Mouse (Mus musculus) embryonic facial prominence, embryonic 10.5 days (tissue): ENCODE results near the gene Cd68. TPM values are rescaled to one million over a fixed set of nuclear protein-coding genes. Genes with fewer than 3 reads are reported as not detected.

Experiments
- DNase-seq: peaks from one replicate; pipeline ENCODE4 v3.0.0-alpha.2; 2017; ENCODE audit warnings: low spot score
- H3K27ac ChIP-seq: fragments of 300-500 bp; sonication (generic); replicated peaks from 2 replicates; pipeline ENCODE4 v1.5.1; 2016; ENCODE audit warnings: mild to moderate bottlenecking
- H3K27me3 ChIP-seq: fragments of 300-500 bp; sonication (generic); replicated peaks from 2 replicates; pipeline ENCODE4 v1.6.1; 2016; ENCODE audit warnings: low read depth, mild to moderate bottlenecking; ENCODE audit not compliant: poor library complexity, severe bottlenecking
- H3K36me3 ChIP-seq: fragments of 300-500 bp; sonication (generic); replicated peaks from 2 replicates; pipeline ENCODE4 v1.6.1; 2016; ENCODE audit warnings: mild to moderate bottlenecking, moderate library complexity
- H3K4me1 ChIP-seq: fragments of 300-500 bp; sonication (generic); 2 replicates; pipeline ENCODE4 v1.6.1; 2016
- H3K4me3 ChIP-seq: fragments of 300-500 bp; sonication (generic); 2 replicates; pipeline ENCODE4 v1.5.1; 2016; ENCODE audit warnings: mild to moderate bottlenecking, moderate library complexity
- H3K9me3 ChIP-seq: fragments of 300-500 bp; sonication (generic); 2 replicates; pipeline ENCODE4 v1.6.1; 2016; ENCODE audit warnings: mild to moderate bottlenecking
- WGBS: fragments of 180-500 bp; shearing (Covaris S2); methylation state at CpG from one replicate; pipeline ENCODE4 v1.1.7; 2016; 5-methylcytosine and 5-hydroxymethylcytosine counted together
- polyA plus RNA-seq: library from polyadenylated mRNA; unstranded; fragments of >200 nt; fragmentation: Nextera tagmentation; extraction: Ambion mirVana; gene quantifications from 2 replicates; pipeline ENCODE4 v1.2.1, GENCODE M21; 2016

Cd68 gene
- polyA plus RNA-seq, result 5.3 and 7.3 TPM in 2 replicates

- H3K27me3 ChIP-seq, result no peaks in the 10 kb centered on the region
- H3K4me1 ChIP-seq, result peaks cover 41% of the 10 kb centered on the region
- 32% methylated on average over 7 of the region's 7 CpGs for WGBS
- H3K27ac ChIP-seq, result 0 out of 2 replicates have a peak within 1 kb of the TSS, but pooled peaks have one; percentile 3
- DNase-seq, result peak; percentile 34
- H3K4me3 ChIP-seq, result peak within 1 kb of the TSS; percentile 26
- H3K36me3 ChIP-seq, result peaks cover 79% of the 10 kb centered on the region
- no peaks in the 10 kb centered on the region for H3K9me3 ChIP-seq
Observed at GRCm38 (mm10) chr11:69665961-69666664, at the start of gene Cd68. TSS of gene Cd68 (minus strand) at chr11:69666153.

GRCm38 (mm10) chr11:69715482-69715881 lies 49.5 kb upstream of the Cd68 start:
- Histone ChIP-seq H3K9me3 (no peaks in the 10 kb centered on the region), H3K27me3 (no peaks in the 10 kb centered on the region), H3K36me3 (no peaks in the 10 kb centered on the region), H3K27ac (peak overlapping the region; percentile 75), H3K4me1 (peaks cover 41% of the 10 kb centered on the region), H3K4me3 (0 out of 2 replicates have a peak overlapping the region, but pooled peaks have one; percentile 27)
- 54% methylated on average over 9 of the region's 9 CpGs for whole genome bisulfite sequencing
- peak; percentile 56 for DNase-seq

DNA sequence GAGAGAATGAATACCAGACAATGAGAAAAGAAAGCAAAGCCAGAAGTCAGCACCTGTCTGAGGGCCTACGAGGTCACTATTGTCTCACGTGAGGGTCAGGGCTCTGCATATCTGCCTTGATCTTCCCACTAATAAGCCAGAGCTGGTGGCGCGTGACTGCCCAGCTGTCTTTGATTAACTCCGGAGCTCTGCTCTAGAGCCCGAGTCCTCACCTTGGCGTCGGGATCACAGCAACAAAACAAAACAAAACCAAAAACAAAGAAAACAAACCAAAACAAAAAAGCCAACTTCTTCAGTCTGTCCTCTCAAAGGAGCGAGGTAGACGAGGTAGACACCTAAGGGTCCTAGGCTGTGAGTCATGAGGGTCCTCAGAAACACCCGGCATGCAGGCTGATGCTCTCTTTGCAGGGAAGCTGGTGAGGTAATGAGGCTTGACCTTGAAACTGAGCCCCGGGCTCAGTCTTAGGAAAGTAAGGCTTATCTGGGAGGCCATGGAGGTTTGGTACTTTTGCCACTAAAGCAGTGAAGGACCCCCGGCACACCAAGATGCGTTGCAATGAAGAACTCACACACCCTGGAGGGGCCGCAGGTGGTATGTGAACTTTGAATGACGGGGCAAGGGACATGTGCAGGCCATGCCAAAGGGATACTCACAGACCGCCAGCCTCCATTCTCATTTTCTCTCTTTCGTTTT lies 48.8 kb upstream of the Cd68 start:
- 50% methylated on average over 18 of the region's 18 CpGs for WGBS
- no peaks in the 10 kb centered on the region for H3K9me3 ChIP-seq
- H3K27me3 ChIP-seq, result no peaks in the 10 kb centered on the region
- peaks cover 45% of the 10 kb centered on the region for H3K4me1 ChIP-seq
- H3K36me3 ChIP-seq, result no peaks in the 10 kb centered on the region
- H3K27ac ChIP-seq, result peak overlapping the region; percentile 75
- DNase-seq, result peak; percentile 81
- peak overlapping the region; percentile 27 for H3K4me3 ChIP-seq

DNA sequence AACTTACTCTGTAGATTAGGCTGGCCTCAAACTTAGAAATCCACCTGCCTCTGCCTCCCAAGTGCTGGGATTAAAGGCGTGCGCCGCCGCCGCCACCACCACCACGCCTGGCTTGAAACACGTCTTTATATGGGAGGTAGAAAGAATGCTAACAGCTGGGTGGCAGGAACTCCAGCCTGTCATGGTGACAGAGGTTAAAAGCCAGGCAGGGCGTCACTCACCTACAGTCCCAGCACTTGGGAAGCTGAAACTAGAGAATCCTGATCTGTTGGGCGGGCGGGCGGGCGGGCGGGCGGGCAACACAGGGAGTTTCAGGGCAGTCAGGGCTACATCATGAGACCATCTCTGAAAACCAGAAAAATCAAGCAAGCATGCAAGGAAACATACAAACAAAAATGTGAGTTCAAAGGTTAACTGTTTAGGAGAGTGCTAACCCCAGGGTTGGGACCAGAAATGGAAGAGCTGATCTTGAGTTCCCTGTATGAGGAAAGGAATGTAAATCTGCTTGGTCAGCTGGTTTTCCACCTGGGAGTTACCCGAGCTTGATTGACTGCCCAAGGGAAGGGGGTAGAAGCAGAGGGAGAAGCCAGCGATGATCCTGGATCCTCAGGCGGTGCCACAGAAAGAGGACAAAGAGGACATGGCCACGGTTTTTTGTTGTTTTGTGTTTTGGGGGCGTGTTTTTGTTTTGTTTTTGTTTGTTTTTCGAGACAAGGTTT lies 47.2 kb upstream of the Cd68 start:
- H3K9me3 ChIP-seq, result no peaks in the 10 kb centered on the region
- no peaks in the 10 kb centered on the region for H3K36me3 ChIP-seq
- H3K27me3 ChIP-seq, result no peaks in the 10 kb centered on the region
- H3K4me3 ChIP-seq, result no peak overlapping the region
- 71% methylated on average over 20 of the region's 20 CpGs for WGBS
- peak; percentile 34 for DNase-seq
- H3K27ac ChIP-seq, result peak overlapping the region; percentile 0; the same call in 1 of the 2 replicates
- H3K4me1 ChIP-seq, result peaks cover 54% of the 10 kb centered on the region

DNA sequence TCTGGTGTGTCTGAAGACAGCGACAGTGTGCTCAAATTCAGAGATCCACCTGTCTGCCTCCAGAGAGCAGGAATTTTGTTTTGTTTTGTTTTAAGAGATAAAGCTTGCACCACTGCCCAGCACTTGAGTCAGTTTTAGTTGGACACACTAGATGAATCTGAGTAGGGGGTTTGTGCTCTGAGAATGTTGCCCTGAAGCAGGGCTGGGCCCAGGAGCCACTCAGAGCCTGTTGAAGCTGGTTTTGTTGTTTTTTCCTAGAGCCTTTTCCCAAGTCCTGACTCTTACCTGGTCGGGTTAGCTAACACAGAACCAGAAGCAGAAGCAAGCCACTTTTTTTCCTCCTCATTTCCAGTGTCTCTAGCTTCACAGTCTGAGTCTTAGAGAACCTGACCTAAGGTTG lies 45.1 kb upstream of the Cd68 start:
- Histone ChIP-seq H3K27ac (no peak overlapping the region), H3K27me3 (no peaks in the 10 kb centered on the region), H3K9me3 (no peaks in the 10 kb centered on the region), H3K4me3 (no peak overlapping the region), H3K36me3 (no peaks in the 10 kb centered on the region), H3K4me1 (peaks cover 53% of the 10 kb centered on the region)
- DNase-seq, result no peak
- 83% methylated on average over 2 of the region's 2 CpGs for WGBS

DNA sequence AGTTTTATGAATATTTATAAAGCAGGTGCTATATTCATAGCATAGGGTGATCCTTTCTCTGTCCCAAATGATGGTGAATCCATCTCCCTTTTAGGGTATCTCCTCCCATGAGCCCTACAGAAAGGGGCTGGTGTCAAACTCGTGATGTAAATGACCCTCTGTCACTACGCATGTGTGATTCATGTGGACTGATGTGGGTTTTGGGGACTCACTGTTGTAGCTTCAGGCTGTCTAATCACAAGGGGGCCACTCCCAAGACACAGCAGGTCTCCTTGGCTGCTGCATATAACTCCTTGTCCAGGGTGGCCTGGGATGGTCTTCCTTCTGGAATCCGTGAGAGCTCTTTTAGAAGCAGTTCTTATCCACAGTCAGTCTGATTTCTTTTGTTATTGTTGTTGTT lies 44.5 kb upstream of the Cd68 start:
- Histone ChIP-seq H3K27me3 (no peaks in the 10 kb centered on the region), H3K4me3 (no peak overlapping the region), H3K36me3 (no peaks in the 10 kb centered on the region), H3K27ac (no peak overlapping the region), H3K9me3 (no peaks in the 10 kb centered on the region), H3K4me1 (peaks cover 47% of the 10 kb centered on the region)
- DNase-seq, result no peak
- WGBS, result 78% methylated on average over 3 of the region's 3 CpGs

GRCm38 (mm10) chr11:69709554-69710446 lies 43.8 kb upstream of the Cd68 start:
- Histone ChIP-seq H3K9me3 (no peaks in the 10 kb centered on the region), H3K27ac (peak overlapping the region; percentile 71), H3K27me3 (no peaks in the 10 kb centered on the region), H3K4me1 (peaks cover 43% of the 10 kb centered on the region), H3K4me3 (0 out of 2 replicates have a peak overlapping the region, but pooled peaks have one; percentile 0), H3K36me3 (no peaks in the 10 kb centered on the region)
- no peak for DNase-seq
- WGBS, result 50% methylated on average over 11 of the region's 11 CpGs

DNA sequence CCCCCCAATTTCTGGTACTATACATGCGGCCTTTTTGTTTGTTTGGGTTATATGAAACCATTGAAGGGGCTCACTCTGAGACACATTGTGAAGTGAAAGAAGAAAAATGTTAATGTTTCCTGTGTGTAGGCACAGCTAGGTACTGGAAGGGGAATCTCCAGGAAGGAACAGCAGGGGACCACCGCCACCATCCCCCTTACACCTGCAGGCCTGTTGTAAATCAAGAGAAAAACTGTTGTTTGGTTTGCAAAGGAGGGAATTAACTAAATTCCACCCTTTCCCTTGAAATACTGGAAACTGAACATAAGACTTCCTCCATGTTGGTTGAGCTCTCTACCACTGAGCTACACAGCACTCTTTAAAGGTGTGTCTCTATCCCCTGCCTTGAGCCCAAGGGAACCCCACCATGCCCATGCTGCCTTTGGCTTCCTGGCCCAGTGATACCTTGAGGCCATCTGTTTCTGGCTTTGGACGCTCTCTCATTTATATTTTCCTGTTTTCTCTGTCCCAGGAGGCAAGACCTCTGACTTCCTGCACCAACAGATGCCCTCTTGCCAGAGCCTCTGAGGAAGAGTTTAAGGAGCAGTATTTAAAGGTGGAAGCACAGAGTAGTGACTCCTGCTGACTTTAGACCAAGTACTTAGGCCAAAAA lies 42.8 kb upstream of the Cd68 start:
- Histone ChIP-seq H3K4me1 (peaks cover 46% of the 10 kb centered on the region), H3K4me3 (no peak overlapping the region), H3K9me3 (no peaks in the 10 kb centered on the region), H3K36me3 (no peaks in the 10 kb centered on the region), H3K27ac (peak overlapping the region; percentile 71; the same call in 1 of the 2 replicates), H3K27me3 (no peaks in the 10 kb centered on the region)
- 58% methylated on average over 3 of the region's 3 CpGs for WGBS
- DNase-seq, result no peak

GRCm38 (mm10) chr11:69707873-69708381 lies 42.0 kb upstream of the Cd68 start:
- Histone ChIP-seq H3K36me3 (no peaks in the 10 kb centered on the region), H3K4me1 (peaks cover 38% of the 10 kb centered on the region), H3K4me3 (no peak overlapping the region), H3K27me3 (no peaks in the 10 kb centered on the region), H3K9me3 (no peaks in the 10 kb centered on the region), H3K27ac (no peak overlapping the region)
- no peak for DNase-seq
- 87% methylated on average over 4 of the region's 4 CpGs for WGBS

DNA sequence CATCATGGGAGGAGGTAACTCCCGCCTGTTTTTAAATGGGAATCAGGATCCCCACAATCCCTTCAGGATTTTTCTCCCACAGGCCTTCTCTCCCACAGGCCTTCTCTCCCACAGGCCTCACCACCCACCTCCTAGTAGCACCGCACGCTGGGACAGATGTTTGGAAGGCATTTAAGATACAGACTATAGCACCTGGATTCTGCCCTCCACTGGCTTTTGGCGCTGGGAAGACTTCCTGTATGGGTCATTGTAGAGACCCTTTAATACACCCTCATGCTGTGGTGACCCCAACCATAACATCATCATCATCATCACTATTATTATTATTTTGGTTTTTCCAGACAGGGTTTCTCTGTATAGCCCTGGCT lies 41.5 kb upstream of the Cd68 start:
- H3K4me3 ChIP-seq, result no peak overlapping the region
- peaks cover 38% of the 10 kb centered on the region for H3K4me1 ChIP-seq
- WGBS, result 90% methylated on average over 4 of the region's 4 CpGs
- no peaks in the 10 kb centered on the region for H3K9me3 ChIP-seq
- no peak overlapping the region for H3K27ac ChIP-seq
- H3K36me3 ChIP-seq, result no peaks in the 10 kb centered on the region
- no peak for DNase-seq
- no peaks in the 10 kb centered on the region for H3K27me3 ChIP-seq

GRCm38 (mm10) chr11:69706775-69707479 lies 41.0 kb upstream of the Cd68 start:
- DNase-seq, result no peak
- Histone ChIP-seq H3K27me3 (no peaks in the 10 kb centered on the region), H3K4me1 (peaks cover 38% of the 10 kb centered on the region), H3K9me3 (no peaks in the 10 kb centered on the region), H3K27ac (peak overlapping the region; percentile 19; the same call in 1 of the 2 replicates), H3K4me3 (no peak overlapping the region), H3K36me3 (no peaks in the 10 kb centered on the region)
- WGBS, result 54% methylated on average over 6 of the region's 6 CpGs
